Mouse (Mus musculus): ENCODE data around the gene Ncoa5. TPM values are rescaled to one million over a fixed set of nuclear protein-coding genes. Genes with fewer than 3 reads are reported as not detected.

Gene Ncoa5
- polyA plus RNA-seq, 1 experiment from 2014 or later, result 21.6 TPM

DNA sequence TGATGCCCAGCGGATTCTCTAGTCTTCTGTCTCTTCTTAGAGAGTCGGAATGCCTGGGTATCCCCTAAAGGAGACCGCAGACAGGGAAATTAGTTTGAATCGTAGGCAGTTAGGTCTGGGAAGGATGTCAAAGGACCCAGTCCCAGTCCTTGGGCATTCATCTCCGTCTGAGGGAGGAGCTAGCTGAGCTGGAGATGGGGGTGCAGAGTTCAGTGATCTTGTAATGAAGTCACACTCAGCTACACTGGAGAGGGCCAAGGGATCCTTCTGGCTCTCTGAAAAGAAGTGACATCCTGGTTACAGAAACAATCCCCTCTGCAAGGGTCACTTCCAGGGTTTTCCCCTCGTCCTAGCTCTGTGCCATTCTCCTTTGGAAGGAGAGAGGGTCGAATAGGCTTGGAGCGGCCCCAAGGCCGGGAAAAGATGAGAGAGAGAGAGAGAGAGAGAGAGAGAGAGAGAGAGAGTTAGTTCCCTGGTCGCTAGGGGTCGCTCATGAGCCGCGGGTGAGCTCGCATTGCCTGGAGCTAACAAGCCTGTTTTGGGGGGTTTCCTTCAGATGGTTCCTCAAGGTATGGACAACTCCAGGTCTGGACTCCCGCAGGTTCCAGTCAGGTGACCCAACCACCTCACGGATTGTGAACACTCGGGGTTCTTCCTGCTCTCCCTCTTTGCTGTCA, 73.0 kb downstream of the Ncoa5 start:
- no peak overlapping the region for H3K4me3 ChIP-seq (ENCODE audit: low read depth, low read length)
- H3K27ac ChIP-seq (ENCODE audit: low read length), result no peak overlapping the region
- no peaks in the 10 kb centered on the region for H3K4me1 ChIP-seq (ENCODE audit: insufficient read depth, low read depth, low read length)
- no peaks in the 10 kb centered on the region for H3K9me3 ChIP-seq (ENCODE audit: low read length)
- H3K36me3 ChIP-seq (ENCODE audit: insufficient read depth, low read length), result no peaks in the 10 kb centered on the region
- ATAC-seq (no peak), DNase-seq (ENCODE audit: low spot score) (peak; percentile 36)
- H3K9ac ChIP-seq (replicated peaks; ENCODE audit: low read depth), result no peak overlapping the region
- peaks cover under 1% of the 10 kb centered on the region; the same call in 1 of the 2 replicates for H3K27me3 ChIP-seq (replicated peaks; ENCODE audit: insufficient read depth, low read length)
- H3K4me2 ChIP-seq (replicated peaks; ENCODE audit: low read depth, low read length), result 0 out of 2 replicates have a peak overlapping the region, but pooled peaks have one; percentile 70
- TF ChIP-seq CTCF (IDR thresholded peaks at IDR 0.05) (peak; percentile 82), EP300 (IDR thresholded peaks at IDR 0.05) (no peak)
- 6% methylated on average over 17 of the region's 17 CpGs for WGBS

- no peaks in the 10 kb centered on the region for H3K9me3 ChIP-seq (ENCODE audit: low read length)
- H3K27ac ChIP-seq (ENCODE audit: low read length), result no peak within 1 kb of the TSS
- H3K4me1 ChIP-seq (ENCODE audit: insufficient read depth, low read depth, low read length), result no peaks in the 10 kb centered on the region
- 4% methylated on average over 21 of the region's 54 CpGs for WGBS
- H3K36me3 ChIP-seq (ENCODE audit: insufficient read depth, low read length), result no peaks in the 10 kb centered on the region
- H3K4me2 ChIP-seq (replicated peaks; ENCODE audit: low read depth, low read length), result peak within 1 kb of the TSS; percentile 70
- H3K27me3 ChIP-seq (replicated peaks; ENCODE audit: insufficient read depth, low read length), result no peaks in the 10 kb centered on the region
- peak; percentile 63 for ATAC-seq
- peak within 1 kb of the TSS; percentile 34 for H3K4me3 ChIP-seq (ENCODE audit: low read depth, low read length)
- TF ChIP-seq EP300 (IDR thresholded peaks at IDR 0.05) (no peak), CTCF (IDR thresholded peaks at IDR 0.05) (no peak)
- no peak within 1 kb of the TSS for H3K9ac ChIP-seq (replicated peaks; ENCODE audit: low read depth)
- DNase-seq (ENCODE audit: low spot score), result peak; percentile 50
These were observed 73.8 kb downstream of the Ncoa5 start, which contains the start of gene Slc12a5 for GRCm38 (mm10) chr2:164960716-164961441. Gene Slc12a5, plus strand, starts transcription at chr2:164960802.

GRCm38 (mm10) chr2:164957548-164958315, 76.9 kb downstream of the Ncoa5 start:
- H3K4me2 ChIP-seq (replicated peaks; ENCODE audit: low read depth, low read length), result no peak overlapping the region
- no peaks in the 10 kb centered on the region for H3K36me3 ChIP-seq (ENCODE audit: insufficient read depth, low read length)
- H3K4me3 ChIP-seq (ENCODE audit: low read depth, low read length), result no peak overlapping the region
- H3K4me1 ChIP-seq (ENCODE audit: insufficient read depth, low read depth, low read length), result no peaks in the 10 kb centered on the region
- no peak overlapping the region for H3K9ac ChIP-seq (replicated peaks; ENCODE audit: low read depth)
- no peaks in the 10 kb centered on the region for H3K27me3 ChIP-seq (replicated peaks; ENCODE audit: insufficient read depth, low read length)
- no peak for DNase-seq (ENCODE audit: low spot score)
- H3K9me3 ChIP-seq (ENCODE audit: low read length), result no peaks in the 10 kb centered on the region
- H3K27ac ChIP-seq (ENCODE audit: low read length), result no peak overlapping the region
- ATAC-seq, result no peak
- no peak for TF ChIP-seq EP300 (IDR thresholded peaks at IDR 0.05)
- TF ChIP-seq CTCF (IDR thresholded peaks at IDR 0.05), result peak; percentile 17; the same call in 1 of the 2 replicates
- WGBS, result 61% methylated on average over 9 of the region's 9 CpGs

GRCm38 (mm10) chr2:164956195-164956594, 78.5 kb downstream of the Ncoa5 start:
- Histone ChIP-seq H3K9me3 (ENCODE audit: low read length) (no peaks in the 10 kb centered on the region), H3K9ac (replicated peaks; ENCODE audit: low read depth) (no peak overlapping the region), H3K27ac (ENCODE audit: low read length) (no peak overlapping the region), H3K4me3 (ENCODE audit: low read depth, low read length) (no peak overlapping the region), H3K27me3 (replicated peaks; ENCODE audit: insufficient read depth, low read length) (peaks cover 3% of the 10 kb centered on the region; the same call in 1 of the 2 replicates), H3K36me3 (ENCODE audit: insufficient read depth, low read length) (no peaks in the 10 kb centered on the region), H3K4me2 (replicated peaks; ENCODE audit: low read depth, low read length) (no peak overlapping the region), H3K4me1 (ENCODE audit: insufficient read depth, low read depth, low read length) (no peaks in the 10 kb centered on the region)
- ATAC-seq, result no peak
- no peak for DNase-seq (ENCODE audit: low spot score)
- TF ChIP-seq EP300 (IDR thresholded peaks at IDR 0.05), result no peak
- TF ChIP-seq CTCF (IDR thresholded peaks at IDR 0.05), result no peak
- 14% methylated on average over 5 of the region's 5 CpGs for WGBS

DNA sequence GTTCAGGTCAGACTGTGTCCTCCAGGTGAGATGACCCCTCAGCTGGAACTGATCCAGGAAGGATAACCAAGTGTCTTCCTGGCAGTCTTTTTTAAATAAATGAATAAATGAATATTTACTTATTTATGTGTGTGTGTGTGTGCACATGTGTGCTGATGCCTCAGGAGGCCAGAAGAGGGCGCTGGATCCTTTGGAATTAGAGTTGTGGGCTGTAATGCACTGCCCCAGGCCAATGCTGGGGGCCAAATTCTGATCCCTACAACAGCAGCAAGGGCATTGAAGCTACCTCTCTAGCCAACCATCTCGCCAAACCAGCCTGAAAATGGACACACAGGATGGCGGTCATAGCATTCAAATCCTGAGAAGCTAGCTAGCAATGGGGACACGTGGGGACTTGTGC, 78.9 kb downstream of the Ncoa5 start:
- Histone ChIP-seq H3K27me3 (replicated peaks; ENCODE audit: insufficient read depth, low read length) (peaks cover 7% of the 10 kb centered on the region; the same call in 1 of the 2 replicates), H3K9ac (replicated peaks; ENCODE audit: low read depth) (no peak overlapping the region), H3K4me1 (ENCODE audit: insufficient read depth, low read depth, low read length) (no peaks in the 10 kb centered on the region), H3K4me2 (replicated peaks; ENCODE audit: low read depth, low read length) (no peak overlapping the region), H3K36me3 (ENCODE audit: insufficient read depth, low read length) (no peaks in the 10 kb centered on the region), H3K27ac (ENCODE audit: low read length) (no peak overlapping the region), H3K9me3 (ENCODE audit: low read length) (no peaks in the 10 kb centered on the region), H3K4me3 (ENCODE audit: low read depth, low read length) (no peak overlapping the region)
- 63% methylated on average over 4 of the region's 4 CpGs for WGBS
- DNase-seq (ENCODE audit: low spot score) (no peak), ATAC-seq (no peak)
- TF ChIP-seq CTCF (IDR thresholded peaks at IDR 0.05), result no peak
- TF ChIP-seq EP300 (IDR thresholded peaks at IDR 0.05), result no peak

DNA sequence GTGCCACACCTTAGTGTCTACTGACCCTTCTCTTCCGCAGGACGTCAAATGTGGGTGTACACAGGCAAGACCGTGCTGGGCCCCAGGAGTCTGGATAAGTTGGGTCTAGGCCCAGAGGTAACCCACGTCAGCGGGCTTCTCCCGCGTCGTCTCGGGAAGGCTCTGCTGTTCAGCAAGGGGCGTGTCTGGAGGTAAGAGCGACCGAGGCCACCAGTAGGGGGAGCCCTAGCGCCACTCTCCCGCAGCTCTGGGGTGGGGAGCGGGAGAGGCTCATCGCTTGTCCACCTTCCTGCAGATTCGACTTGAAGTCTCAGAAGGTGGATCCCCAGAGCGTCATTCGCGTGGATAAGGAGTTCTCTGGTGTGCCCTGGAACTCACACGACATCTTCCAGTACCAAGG, 81.4 kb downstream of the Ncoa5 start:
- ATAC-seq, result peak; percentile 87
- Histone ChIP-seq H3K9ac (replicated peaks; ENCODE audit: low read depth) (no peak overlapping the region), H3K27me3 (replicated peaks; ENCODE audit: insufficient read depth, low read length) (peaks cover 31% of the 10 kb centered on the region), H3K27ac (ENCODE audit: low read length) (no peak overlapping the region), H3K4me1 (ENCODE audit: insufficient read depth, low read depth, low read length) (no peaks in the 10 kb centered on the region), H3K9me3 (ENCODE audit: low read length) (no peaks in the 10 kb centered on the region), H3K4me3 (ENCODE audit: low read depth, low read length) (no peak overlapping the region), H3K36me3 (ENCODE audit: insufficient read depth, low read length) (no peaks in the 10 kb centered on the region), H3K4me2 (replicated peaks; ENCODE audit: low read depth, low read length) (0 out of 2 replicates have a peak overlapping the region, but pooled peaks have one; percentile 12)
- peak; percentile 89 for DNase-seq (ENCODE audit: low spot score)
- WGBS, result 3% methylated on average over 21 of the region's 21 CpGs
- TF ChIP-seq EP300 (IDR thresholded peaks at IDR 0.05), result no peak
- peak; percentile 96 for TF ChIP-seq CTCF (IDR thresholded peaks at IDR 0.05)

Measured in lung, postnatal 0 days (tissue).